Mouse (Mus musculus): ENCODE data around the gene Olfr1442. TPM values are rescaled to one million over a fixed set of nuclear protein-coding genes. Genes with fewer than 3 reads are reported as not detected.
A peak's percentile ranks its signal among the peaks of the same experiment; 100 is the strongest.
"Not testable (repeated sequence)": the region's sequence is repeated elsewhere in the genome, so short reads cannot be mapped to it uniquely, and the experiment has no call there.

Gene Olfr1442
- not detected for total RNA-seq (2021)
- long read RNA-seq, experiment 1 = 0 reads
- long read RNA-seq, experiment 2 = 0 reads

DNA sequence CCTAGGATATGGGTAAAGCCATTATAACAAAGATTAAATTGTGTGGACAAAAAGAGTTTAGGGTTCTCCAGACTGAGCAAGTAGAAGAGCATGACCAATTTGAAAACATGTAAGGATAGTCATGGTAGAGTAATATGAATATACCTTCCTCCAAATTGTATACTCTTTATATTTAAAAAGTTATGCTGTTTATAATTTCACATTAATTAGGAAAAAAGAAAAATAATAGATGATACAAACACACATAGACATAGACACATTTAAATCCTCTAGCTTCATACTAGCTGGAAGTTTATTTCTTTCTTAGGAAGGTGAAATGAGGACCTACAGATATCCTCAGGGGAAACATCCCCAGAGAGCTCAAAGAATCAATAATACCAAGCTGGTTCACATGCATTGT is at the start of gene Olfr1442:
Gene Olfr1442 (plus strand): TSS at position 301 of the 400 bp plus-strand sequence.
- no peak for DNase-seq (ENCODE audit: low spot score)

GRCm38 (mm10) chr19:12633176-12633575 is 37.1 kb upstream of the Olfr1442 start, which contains the start of gene Glyat:
Gene Glyat, plus strand, starts transcription at chr19:12633308.
- DNase-seq (ENCODE audit: low spot score) = no peak

- DNase-seq (ENCODE audit: low spot score) = no peak
Observed at GRCm38 (mm10) chr19:12634259-12634658, 36.0 kb upstream of the Olfr1442 start.

DNA sequence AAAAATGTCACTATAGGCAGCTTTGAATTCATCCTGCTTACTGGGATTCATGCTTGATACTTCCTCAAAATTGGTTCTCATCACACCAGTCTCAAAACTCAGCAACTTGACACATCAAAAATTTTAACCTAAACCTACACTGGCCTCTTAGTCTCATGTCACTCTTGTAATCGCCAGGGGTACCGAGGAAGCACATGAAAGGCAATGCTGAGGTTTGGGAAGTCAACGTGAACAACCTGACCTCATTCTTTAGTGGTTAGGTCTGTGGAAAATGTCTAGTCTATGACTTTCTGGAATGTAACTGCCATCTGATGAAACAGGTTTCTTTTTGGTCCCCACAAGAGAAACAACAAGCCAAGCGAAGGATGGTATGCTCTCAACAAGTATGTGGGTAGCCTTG is 35.3 kb upstream of the Olfr1442 start:
- no peak for DNase-seq (ENCODE audit: low spot score)

- DNase-seq (ENCODE audit: low spot score) = no peak
Observed at GRCm38 (mm10) chr19:12636863-12637262, 33.4 kb upstream of the Olfr1442 start.

DNA sequence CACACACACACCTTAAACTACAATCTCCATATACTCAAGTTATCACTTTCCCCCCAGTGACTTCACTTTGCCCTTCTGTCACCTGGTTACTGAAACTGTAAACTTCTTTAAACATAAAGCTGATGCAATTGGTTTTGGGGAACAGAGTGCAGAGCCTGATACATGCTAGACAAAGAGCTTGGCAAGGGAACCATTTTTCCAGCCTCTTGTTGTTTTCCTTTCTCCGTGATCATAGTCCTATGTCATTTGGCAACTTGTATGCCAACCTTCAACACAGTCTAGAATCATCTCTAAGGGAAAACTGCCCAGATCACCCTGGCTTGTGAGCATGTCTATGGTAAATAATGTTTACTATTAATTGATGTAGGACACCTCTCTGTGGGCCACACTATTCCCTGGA is 32.2 kb upstream of the Olfr1442 start:
- DNase-seq (ENCODE audit: low spot score) = no peak

DNA sequence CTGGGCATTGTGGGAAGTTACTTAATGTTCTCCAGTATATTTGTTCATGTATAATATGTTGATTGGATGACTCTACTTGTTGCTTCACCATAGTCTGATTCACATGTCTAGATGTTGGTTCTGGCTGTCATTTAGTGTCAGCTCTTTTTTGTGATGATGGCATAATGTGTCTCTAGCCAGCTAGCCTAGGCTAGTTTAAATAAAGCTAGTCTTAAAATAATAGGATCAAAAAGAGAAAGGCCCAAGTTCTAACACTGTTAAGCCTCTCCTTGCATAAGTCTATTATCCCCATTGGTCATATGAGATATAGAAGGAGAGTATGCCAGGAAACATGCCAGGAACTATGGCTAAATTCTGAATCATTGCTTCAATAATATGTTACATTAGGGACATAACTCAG is 20.7 kb upstream of the Olfr1442 start:
- no peak for DNase-seq (ENCODE audit: low spot score)

DNA sequence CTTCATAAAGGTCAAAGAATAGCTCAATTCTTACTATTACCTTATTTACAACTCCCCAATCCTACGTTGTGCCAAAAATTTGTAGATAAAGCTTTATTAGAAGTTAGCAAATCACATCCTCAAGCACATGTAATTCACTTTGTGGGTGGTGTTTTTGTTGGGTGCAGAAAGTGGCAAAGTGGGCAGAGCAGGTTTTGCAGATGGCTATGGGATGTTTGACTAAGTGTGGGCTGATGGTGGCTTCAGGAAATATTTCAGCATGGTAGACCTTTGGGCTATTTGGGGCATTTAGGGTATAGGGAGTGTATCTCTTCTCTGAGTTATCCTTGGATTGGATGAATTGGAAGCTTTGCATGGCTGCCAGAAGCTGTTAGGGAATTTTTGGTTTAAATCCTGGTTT is 4.1 kb upstream of the Olfr1442 start:
- no peak for DNase-seq (ENCODE audit: low spot score)

- DNase-seq (ENCODE audit: low spot score) = not testable (repeated sequence)
Observed at GRCm38 (mm10) chr19:12668601-12669000, 1.6 kb upstream of the Olfr1442 start.

- DNase-seq (ENCODE audit: low spot score) = no peak
Observed at GRCm38 (mm10) chr19:12671051-12671450, 812 bp downstream of the Olfr1442 start.

GRCm38 (mm10) chr19:12677812-12678211 is 7.6 kb downstream of the Olfr1442 start, which contains the start of gene Olfr1443:
Gene Olfr1443, plus strand, starts transcription at chr19:12678112.
- DNase-seq (ENCODE audit: low spot score) = no peak

DNA sequence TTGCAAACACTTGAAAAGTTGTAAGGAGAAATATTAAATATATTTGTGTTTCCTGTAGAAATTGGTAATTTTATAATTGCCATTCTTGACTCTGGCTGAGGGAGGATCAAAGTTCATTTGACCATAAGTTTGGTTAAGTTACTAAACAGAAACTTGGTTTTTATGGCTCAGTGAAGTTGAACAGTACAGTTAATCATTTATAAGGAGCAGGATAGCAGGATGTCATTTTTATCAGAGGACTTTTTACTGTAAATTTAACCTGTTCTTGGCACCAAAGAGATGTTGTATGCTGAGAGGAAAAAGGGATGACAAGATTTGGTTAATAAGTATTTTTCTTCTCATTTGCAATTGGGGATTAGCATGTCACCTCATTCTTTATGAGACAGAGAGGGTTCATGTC is 14.4 kb downstream of the Olfr1442 start:
- no peak for DNase-seq (ENCODE audit: low spot score)

- DNase-seq (ENCODE audit: low spot score) = no peak
Observed at GRCm38 (mm10) chr19:12685231-12685630, 15.0 kb downstream of the Olfr1442 start.

DNA sequence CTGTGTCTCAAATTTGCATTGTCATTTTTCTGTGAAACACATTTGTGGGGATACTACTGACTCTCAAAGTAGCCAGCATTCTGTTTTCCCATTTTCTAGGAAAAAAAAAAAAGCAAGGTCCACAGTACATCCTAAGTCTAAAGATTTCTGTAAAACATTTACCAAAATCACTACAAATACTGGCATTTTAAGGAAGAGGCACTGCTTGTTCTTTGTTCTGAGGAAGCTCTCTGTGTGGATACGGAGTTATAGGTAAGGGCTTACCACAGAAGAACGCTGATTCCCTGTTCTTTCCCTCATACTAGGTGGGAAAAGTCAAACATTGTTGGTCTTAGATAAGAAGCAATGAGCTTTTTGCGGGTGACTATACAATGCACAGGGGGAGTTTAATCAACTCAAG is 25.4 kb downstream of the Olfr1442 start, which contains the start of gene Keg1:
Gene Keg1 (plus strand): TSS at position 197 of the 400 bp plus-strand sequence.
- no peak for DNase-seq (ENCODE audit: low spot score)

- no peak for DNase-seq (ENCODE audit: low spot score)
Observed at GRCm38 (mm10) chr19:12696221-12696620, 26.0 kb downstream of the Olfr1442 start.

- no peak for DNase-seq (ENCODE audit: low spot score)
Observed at GRCm38 (mm10) chr19:12708458-12708857, 38.2 kb downstream of the Olfr1442 start.

DNA sequence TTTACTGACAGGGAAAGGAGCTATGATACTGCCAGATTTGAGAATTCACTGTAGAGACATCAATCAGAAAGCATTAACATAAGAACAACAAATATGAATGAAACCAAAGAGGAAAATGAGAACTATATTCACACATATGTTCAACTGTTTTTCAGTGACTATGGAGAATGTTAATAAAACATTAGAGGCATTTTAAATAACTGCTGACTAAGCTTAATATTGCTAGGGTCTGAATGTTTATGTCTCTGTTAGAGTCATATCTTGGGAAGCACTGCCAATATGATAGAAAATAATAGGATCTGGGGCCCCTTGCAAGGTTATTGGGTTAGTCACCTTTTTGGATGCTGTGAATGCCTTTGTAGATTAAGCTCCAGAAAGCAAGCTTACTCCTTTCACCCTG is 38.7 kb downstream of the Olfr1442 start:
- DNase-seq (ENCODE audit: low spot score) = no peak

- DNase-seq (ENCODE audit: low spot score) = no peak
Observed at GRCm38 (mm10) chr19:12719189-12719588, 49.0 kb downstream of the Olfr1442 start.

- DNase-seq (ENCODE audit: low spot score) = no peak
Observed at GRCm38 (mm10) chr19:12720463-12720862, 50.2 kb downstream of the Olfr1442 start.

GRCm38 (mm10) chr19:12720919-12721318 is 50.7 kb downstream of the Olfr1442 start:
- DNase-seq (ENCODE audit: low spot score) = not testable (repeated sequence)

DNA sequence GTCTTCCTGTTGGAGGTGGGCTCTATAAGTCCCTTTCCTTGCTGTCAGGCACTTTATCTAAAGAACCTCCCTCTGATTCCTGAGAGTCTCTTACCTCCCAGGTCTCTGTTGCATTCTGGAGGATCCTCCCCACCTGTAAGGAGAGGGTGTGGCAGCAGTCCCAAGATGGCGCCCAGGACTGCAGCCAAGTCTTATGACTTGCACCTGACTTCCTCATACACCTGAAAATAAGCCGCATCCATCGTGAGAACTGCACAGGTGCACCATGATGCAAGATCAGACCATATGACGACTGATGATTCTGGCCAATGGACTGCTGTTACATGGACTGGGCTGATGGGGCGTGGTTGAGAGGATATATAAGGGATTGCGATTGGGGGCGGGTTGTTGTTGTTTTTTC is 51.4 kb downstream of the Olfr1442 start:
- not testable (repeated sequence) for DNase-seq (ENCODE audit: low spot score)

DNA sequence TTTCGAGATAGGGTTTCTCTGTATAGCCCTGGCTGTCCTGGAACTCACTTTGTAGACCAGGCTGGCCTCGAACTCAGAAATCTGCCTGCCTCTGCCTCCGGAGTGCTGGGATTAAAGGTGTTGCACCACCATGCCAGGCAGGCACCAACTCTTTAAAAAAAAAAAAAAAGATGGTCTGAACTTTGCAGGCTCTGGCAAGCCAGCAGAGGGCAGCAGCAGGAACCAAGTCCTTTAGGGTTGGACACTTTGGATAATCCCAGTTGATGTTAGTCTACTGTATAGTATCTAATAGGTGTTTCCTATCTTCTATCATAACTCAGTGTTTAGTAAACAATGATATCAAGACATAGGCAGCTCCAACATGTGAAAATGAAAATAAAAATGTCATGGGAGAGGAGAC is 52.1 kb downstream of the Olfr1442 start:
- DNase-seq (ENCODE audit: low spot score) = peak; percentile 40

- DNase-seq (ENCODE audit: low spot score) = no peak
Observed at GRCm38 (mm10) chr19:12725851-12726250, 55.6 kb downstream of the Olfr1442 start.

Data from gastrocnemius, adult 18-20 months (tissue).